Mouse (Mus musculus): Measurements from ENCODE around the gene Hist1h2bc.
A peak's percentile ranks its signal among the peaks of the same experiment; 100 is the strongest.

Gene Hist1h2bc

GRCm38 (mm10) chr13:23683755-23684281, at the start of gene Hist1h2bc, which contains the start of gene Hist1h2ac:
TSS of gene Hist1h2bc (plus strand) at chr13:23684199.
TSS of gene Hist1h2ac (minus strand) at chr13:23683948.
- DNase-seq (ENCODE audit: extremely low spot score, low spot score), result peak; percentile 81

- DNase-seq (ENCODE audit: extremely low spot score, low spot score), result no peak
These were observed 24.2 kb upstream of the Hist1h2bc start for GRCm38 (mm10) chr13:23659636-23660366.

- DNase-seq (ENCODE audit: extremely low spot score, low spot score), result no peak
These were observed 21.5 kb upstream of the Hist1h2bc start for GRCm38 (mm10) chr13:23662536-23662935.

GRCm38 (mm10) chr13:23681990-23682582, 1.9 kb upstream of the Hist1h2bc start:
- no peak for DNase-seq (ENCODE audit: extremely low spot score, low spot score)

- DNase-seq (ENCODE audit: extremely low spot score, low spot score), result no peak
These were observed 1.4 kb upstream of the Hist1h2bc start for GRCm38 (mm10) chr13:23682623-23682946.

GRCm38 (mm10) chr13:23682947-23683754, 848 bp upstream of the Hist1h2bc start:
- DNase-seq (ENCODE audit: extremely low spot score, low spot score), result peak; percentile 57

GRCm38 (mm10) chr13:23684295-23684945, 421 bp downstream of the Hist1h2bc start:
- DNase-seq (ENCODE audit: extremely low spot score, low spot score), result peak; percentile 51

- peak; percentile 49 for DNase-seq (ENCODE audit: extremely low spot score, low spot score)
These were observed 1.3 kb downstream of the Hist1h2bc start for GRCm38 (mm10) chr13:23685121-23685861.

GRCm38 (mm10) chr13:23685966-23686365, 2.0 kb downstream of the Hist1h2bc start:
- DNase-seq (ENCODE audit: extremely low spot score, low spot score), result no peak

- DNase-seq (ENCODE audit: extremely low spot score, low spot score), result no peak
These were observed 3.2 kb downstream of the Hist1h2bc start for GRCm38 (mm10) chr13:23687181-23687580.

GRCm38 (mm10) chr13:23687907-23688306, 3.9 kb downstream of the Hist1h2bc start:
- no peak for DNase-seq (ENCODE audit: extremely low spot score, low spot score)

GRCm38 (mm10) chr13:23688956-23689355, 5.0 kb downstream of the Hist1h2bc start:
- no peak for DNase-seq (ENCODE audit: extremely low spot score, low spot score)

- no peak for DNase-seq (ENCODE audit: extremely low spot score, low spot score)
These were observed 5.5 kb downstream of the Hist1h2bc start for GRCm38 (mm10) chr13:23689459-23689858.

GRCm38 (mm10) chr13:23693856-23694440, 9.9 kb downstream of the Hist1h2bc start:
- no peak for DNase-seq (ENCODE audit: extremely low spot score, low spot score)

- DNase-seq (ENCODE audit: extremely low spot score, low spot score), result no peak
These were observed 11.0 kb downstream of the Hist1h2bc start for GRCm38 (mm10) chr13:23694956-23695355.

- DNase-seq (ENCODE audit: extremely low spot score, low spot score), result no peak
These were observed 11.5 kb downstream of the Hist1h2bc start, which contains the start of gene Hist1h1t for GRCm38 (mm10) chr13:23695514-23695913. TSS of gene Hist1h1t (plus strand) at chr13:23695814.

GRCm38 (mm10) chr13:23696061-23696474, 12.1 kb downstream of the Hist1h2bc start:
- DNase-seq (ENCODE audit: extremely low spot score, low spot score), result no peak

- peak; percentile 61 for DNase-seq (ENCODE audit: extremely low spot score, low spot score)
These were observed 13.7 kb downstream of the Hist1h2bc start for GRCm38 (mm10) chr13:23697491-23698299.

GRCm38 (mm10) chr13:23698300-23698693, 14.3 kb downstream of the Hist1h2bc start, which contains the start of gene Hist1h4c:
TSS of gene Hist1h4c (minus strand) at chr13:23698454.
- DNase-seq (ENCODE audit: extremely low spot score, low spot score), result peak; percentile 100
